Mouse (Mus musculus) kidney, postnatal 14 days (tissue): ENCODE measurements at regions not wholly inside any gene's neighbourhood (a gene's known extent, or its start where the extent isn't known, plus 50 kb on each side); places are given as distances from the start of the nearest gene placed in this dataset.

Experiments used
- DNase-seq: peaks from one replicate; pipeline ENCODE4 v3.0.0; 2022; ENCODE audit warnings: mixed read lengths

GRCm38 (mm10) chr2:75244311-75245033 is 414.6 kb upstream of the Hnrnpa3 start:
- peak; percentile 18 for DNase-seq

DNA sequence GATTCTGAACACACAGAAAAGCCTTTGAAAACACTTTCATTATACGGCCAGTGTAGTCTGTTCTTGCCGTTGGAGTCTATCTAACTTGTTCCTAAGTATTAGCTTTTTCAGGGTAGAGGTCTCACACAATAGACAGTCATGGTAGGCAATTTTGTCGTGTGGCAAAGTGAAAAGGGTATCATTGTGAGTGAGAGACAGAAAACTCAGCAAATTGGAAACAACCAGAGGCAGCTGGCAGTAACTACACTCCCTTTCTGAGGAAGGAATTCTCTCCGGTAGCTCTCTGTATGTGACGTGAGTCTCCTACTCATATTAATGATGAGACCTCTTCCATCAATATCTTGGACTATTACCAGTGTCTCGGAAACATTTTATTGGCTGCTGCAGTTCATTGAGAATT is 413.8 kb upstream of the Hnrnpa3 start:
- DNase-seq = no peak

DNA sequence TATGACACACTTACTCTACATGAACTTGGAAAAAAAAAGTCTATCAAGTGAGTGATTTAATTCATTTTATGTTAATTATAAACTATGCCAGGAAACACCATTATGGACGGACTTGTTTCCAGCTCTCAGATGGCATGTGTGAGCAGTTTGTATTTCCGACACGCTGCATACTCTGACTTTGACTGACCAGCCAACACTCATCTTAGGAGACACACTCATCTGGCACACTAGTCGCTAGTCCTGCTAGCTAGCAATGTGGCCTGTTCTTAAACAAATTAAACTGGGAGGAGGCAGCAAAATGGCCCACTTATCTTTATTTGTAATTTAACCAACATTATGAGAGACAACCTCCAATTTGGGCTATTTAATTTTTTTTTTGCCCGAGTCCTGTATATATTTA is 413.4 kb upstream of the Hnrnpa3 start:
- DNase-seq = no peak

DNA sequence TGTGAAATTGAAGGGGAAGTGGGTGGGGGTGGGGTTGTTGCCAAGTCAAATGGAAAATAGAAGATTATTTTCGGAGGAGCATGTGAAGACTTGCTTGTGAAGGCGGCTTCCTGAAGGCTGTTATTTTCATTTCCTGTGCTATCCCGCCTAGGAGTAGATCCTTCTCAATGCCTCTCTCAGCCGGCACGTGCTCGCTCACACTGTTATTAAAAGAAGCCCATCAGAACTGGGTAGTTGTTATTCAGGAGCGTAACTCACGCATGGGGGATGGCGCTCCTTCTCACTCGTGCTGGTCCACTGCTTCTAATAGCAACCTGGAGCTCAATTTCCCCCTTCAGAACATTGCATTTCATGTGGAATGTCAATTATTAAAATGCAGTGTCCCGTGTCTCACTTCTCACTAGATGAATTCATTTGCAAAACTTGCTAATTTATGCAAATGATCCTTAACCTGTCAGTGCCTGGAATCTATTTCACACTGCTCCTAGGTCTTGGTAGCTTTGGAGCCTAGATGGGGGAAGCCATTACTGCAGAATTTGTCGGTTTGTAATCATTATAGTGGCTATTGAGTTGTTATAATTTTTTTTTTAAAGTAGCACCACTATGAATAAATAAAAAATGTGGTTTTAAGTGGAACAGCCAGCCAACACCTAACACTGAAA is 412.8 kb upstream of the Hnrnpa3 start:
- DNase-seq = peak; percentile 20

- peak; percentile 25 for DNase-seq
Observed at GRCm38 (mm10) chr2:75248251-75248650, 410.8 kb upstream of the Hnrnpa3 start.

GRCm38 (mm10) chr2:75250507-75250906 is 408.6 kb upstream of the Hnrnpa3 start:
- DNase-seq = no peak

- no peak for DNase-seq
Observed at GRCm38 (mm10) chr2:75252829-75253228, 406.2 kb upstream of the Hnrnpa3 start.

DNA sequence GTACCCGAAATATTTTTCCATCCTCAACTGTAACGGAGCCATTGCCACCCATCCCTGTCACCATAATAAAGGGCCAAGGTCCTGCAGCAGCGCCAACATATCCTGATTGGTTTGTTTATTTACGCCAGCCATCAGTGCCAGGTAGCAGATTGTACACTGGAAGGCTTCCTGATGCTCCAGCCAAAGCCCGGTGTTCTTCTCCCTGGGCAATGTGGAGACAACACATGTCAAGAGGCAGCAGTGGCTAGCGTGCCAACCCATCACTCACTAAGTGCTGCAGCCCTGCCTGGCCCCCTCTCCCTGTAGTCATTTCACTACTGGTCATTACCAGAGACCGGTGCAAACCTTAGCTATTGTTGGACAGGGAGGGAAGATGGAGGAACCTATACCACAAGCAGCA is 393.8 kb upstream of the Hnrnpa3 start:
- no peak for DNase-seq

- DNase-seq = no peak
Observed at GRCm38 (mm10) chr2:75265739-75266699, 393.0 kb upstream of the Hnrnpa3 start.

DNA sequence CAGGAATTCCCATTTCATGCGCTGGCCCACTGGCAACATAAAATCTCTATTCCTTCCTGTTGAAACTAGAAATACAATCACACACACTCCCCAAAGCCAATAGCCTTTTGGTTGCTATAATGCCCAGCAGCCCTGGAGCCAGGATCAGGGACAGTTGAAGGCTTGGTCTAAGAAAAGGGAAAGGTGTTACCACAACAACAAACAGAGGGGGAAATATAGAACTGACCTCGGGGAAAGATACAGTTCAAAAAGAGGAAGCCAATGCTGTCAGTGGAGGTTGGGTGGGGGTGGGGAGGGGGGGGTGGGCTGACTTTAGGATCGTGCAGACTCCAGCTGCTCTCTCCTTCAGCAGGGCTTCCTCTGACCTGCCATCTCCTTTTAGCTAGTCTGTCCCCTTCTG is 391.1 kb upstream of the Hnrnpa3 start:
- DNase-seq = no peak

GRCm38 (mm10) chr2:75269446-75269845 is 389.6 kb upstream of the Hnrnpa3 start:
- peak; percentile 29 for DNase-seq

GRCm38 (mm10) chr2:75270115-75270514 is 388.9 kb upstream of the Hnrnpa3 start:
- no peak for DNase-seq

- no peak for DNase-seq
Observed at GRCm38 (mm10) chr2:75287900-75288299, 371.2 kb upstream of the Hnrnpa3 start.

- no peak for DNase-seq
Observed at GRCm38 (mm10) chr2:75291674-75292073, 367.4 kb upstream of the Hnrnpa3 start.

- no peak for DNase-seq
Observed at GRCm38 (mm10) chr2:75306821-75307220, 352.2 kb upstream of the Hnrnpa3 start.

DNA sequence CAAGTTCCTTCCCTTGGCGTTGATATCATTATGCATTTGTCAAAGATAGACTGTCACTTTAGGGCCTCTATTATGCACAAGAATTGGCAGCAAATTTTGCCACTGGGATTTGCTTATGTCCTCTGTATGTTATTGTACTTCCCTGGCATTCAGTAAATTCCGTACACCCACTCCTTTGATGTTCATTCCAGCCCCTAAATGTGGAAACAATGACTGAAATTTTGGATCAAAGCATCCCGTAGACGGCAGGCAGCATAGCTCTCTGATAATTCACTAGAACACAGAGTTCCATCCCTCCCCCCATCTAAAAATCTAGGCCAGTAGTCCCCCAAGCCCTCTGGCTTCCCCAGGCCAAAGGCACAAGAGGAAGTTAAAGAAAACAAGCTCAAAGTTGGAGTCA is 347.9 kb upstream of the Hnrnpa3 start:
- DNase-seq = no peak

- peak; percentile 59 for DNase-seq
Observed at GRCm38 (mm10) chr2:75312246-75312645, 346.8 kb upstream of the Hnrnpa3 start.

DNA sequence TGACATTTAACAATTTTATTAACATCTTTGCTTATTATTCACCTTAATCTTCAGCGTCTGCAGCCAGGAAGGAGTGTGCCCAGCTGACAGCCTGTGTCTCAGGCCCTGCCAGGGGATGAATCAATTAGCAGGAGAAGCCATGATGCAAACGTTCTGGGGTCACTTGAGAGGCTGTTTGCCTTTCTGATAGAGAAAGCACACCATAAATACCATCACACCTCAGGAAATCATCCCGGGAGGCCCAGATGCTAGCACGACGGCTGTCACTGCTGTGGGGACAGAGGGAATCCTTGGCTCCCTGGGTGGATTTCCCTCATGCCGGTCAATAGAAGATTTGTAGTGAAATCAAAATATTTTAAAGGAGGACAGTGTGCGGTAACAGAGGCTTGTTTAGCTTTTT is 343.7 kb upstream of the Hnrnpa3 start:
- DNase-seq = no peak

GRCm38 (mm10) chr2:75318190-75318589 is 340.9 kb upstream of the Hnrnpa3 start:
- DNase-seq = no peak

DNA sequence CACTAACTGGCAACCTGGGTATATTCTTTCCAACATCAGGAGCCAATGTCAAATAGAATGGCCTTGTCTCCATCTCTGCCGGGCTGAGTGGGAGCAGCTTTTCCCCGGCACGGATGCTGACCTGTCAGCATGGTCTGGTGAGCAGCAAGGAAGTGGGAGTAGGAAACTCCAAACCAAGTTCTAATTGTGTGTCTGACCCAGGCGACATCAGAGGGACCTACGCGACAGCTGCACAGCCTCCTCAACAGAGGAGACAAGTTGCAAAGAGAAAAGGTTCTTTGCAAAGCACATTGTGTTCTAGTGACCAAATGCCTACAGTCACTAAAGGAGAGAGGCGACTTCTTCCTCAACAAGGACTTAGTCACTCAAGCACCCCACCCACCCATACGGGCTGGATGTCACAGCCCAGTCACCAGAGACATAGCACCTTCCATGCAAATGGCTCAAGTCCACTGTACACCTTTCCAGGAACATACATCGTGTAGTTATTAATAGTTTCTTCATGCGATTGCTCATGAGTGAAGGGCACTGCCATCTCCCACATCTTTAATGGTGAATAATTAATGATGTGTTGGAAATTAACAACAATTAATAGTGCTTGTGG is 334.8 kb upstream of the Hnrnpa3 start:
- DNase-seq = peak; percentile 24

- no peak for DNase-seq
Observed at GRCm38 (mm10) chr2:75329598-75329997, 329.5 kb upstream of the Hnrnpa3 start.

- no peak for DNase-seq
Observed at GRCm38 (mm10) chr2:75341310-75341709, 317.8 kb upstream of the Hnrnpa3 start.

- no peak for DNase-seq
Observed at GRCm38 (mm10) chr2:75341726-75342280, 317.3 kb upstream of the Hnrnpa3 start.
